Mouse (Mus musculus): ENCODE measurements around the gene Adgrb2. TPM values are rescaled to one million over a fixed set of nuclear protein-coding genes. Genes with fewer than 3 reads are reported as not detected.
A peak's percentile ranks its signal among the peaks of the same experiment; 100 is the strongest.

The Adgrb2 gene
- total RNA-seq, 1 experiment, result 19.5 TPM

- H3K27ac ChIP-seq (ENCODE audit: insufficient read depth, low read depth, low read length, poor library complexity, severe bottlenecking), result no peak overlapping the region
- peaks cover 6 to 39% of the 10 kb centered on the region in 2 experiments for H3K4me1 ChIP-seq (ENCODE audit: control insufficient read depth in 2 of 2, insufficient read depth in 2 of 2, low read length in 2 of 2, poor library complexity in 1 of 2)
- no peak for DNase-seq (ENCODE audit: low read depth, low spot score)
These were observed 546 bp downstream of the Adgrb2 start for GRCm38 (mm10) chr4:129985161-129985670.

DNA sequence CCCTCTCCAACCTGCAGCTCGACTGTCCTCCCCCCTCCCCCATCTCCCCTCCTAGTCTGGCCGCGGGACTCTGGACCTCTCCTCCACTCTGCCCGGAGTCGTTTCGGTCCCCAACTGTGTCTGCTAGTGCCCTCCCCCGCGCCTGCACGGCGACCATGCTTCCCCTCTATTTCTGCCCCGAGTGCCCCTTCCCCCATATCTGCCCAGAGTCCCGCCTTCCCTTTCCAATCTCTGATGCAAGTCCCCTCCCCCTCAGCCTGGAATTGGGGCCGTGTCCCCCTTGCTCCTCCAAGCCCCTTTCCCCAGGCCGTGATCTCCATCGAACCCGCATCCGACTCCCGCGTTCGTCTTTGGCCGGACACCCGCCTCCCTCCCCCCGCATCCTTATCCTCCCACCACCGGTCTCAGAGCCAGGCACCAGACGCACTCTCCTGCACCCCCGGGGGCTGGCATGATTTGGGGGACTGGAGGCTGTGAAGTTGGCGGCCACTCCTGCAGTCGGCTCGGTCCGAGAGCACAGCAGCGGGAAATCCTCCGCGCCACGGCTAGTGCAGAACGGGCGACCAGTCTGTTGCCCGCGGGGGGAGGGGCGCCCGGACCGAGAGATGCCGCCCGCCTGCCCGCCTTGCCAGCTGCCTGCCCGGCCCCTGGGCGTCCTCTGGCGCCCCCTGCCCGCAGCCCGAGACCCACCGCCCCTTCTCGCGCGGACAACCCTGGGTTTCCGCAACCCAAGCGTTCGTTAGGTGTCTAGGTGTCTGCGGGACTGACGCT lies 1.2 kb downstream of the Adgrb2 start:
- TF ChIP-seq ZNF384 (IDR thresholded peaks at IDR 0.05; ENCODE audit: low read depth, low read length), result no peak
- no peak for TF ChIP-seq ZC3H11A (IDR thresholded peaks at IDR 0.05; ENCODE audit: borderline replicate concordance, low read depth, low read length)
- TF ChIP-seq MAFK (IDR thresholded peaks at IDR 0.05; ENCODE audit: insufficient read depth, low read depth, low read length), result no peak
- no peak for TF ChIP-seq HCFC1 (IDR thresholded peaks at IDR 0.05; ENCODE audit: borderline replicate concordance, insufficient read depth, low read length)
- TF ChIP-seq CHD2 (IDR thresholded peaks at IDR 0.05; ENCODE audit: low read depth, low read length), result no peak
- Histone ChIP-seq H3K9ac (ENCODE audit: insufficient read depth, low read depth, low read length, poor library complexity, severe bottlenecking) (peak overlapping the region; percentile 68), H3K9me3 (ENCODE audit: control insufficient read depth, insufficient read depth, low read depth, low read length) (no peaks in the 10 kb centered on the region), H3K4me1 (ENCODE audit: control insufficient read depth in 2 of 2, insufficient read depth in 2 of 2, low read length in 2 of 2, poor library complexity in 1 of 2) (peaks cover 6 to 34% of the 10 kb centered on the region in 2 experiments), H3K36me3 (ENCODE audit: control insufficient read depth, insufficient read depth, low read length, poor library complexity, severe bottlenecking) (no peaks in the 10 kb centered on the region), H3K27ac (ENCODE audit: insufficient read depth, low read depth, low read length, poor library complexity, severe bottlenecking) (no peak overlapping the region), H3K4me3 (ENCODE audit: insufficient read depth in 1 of 2, low read depth in 1 of 2, low read length in 2 of 2, poor library complexity in 1 of 2, severe bottlenecking in 1 of 2) (peak overlapping the region; percentile 75 to 82)
- in situ Hi-C loops (cut with MboI; ENCODE audit: low sequenced_read_pairs in 2 of 2, unreplicated experiment in 2 of 2), result no loop called here
- no peak for DNase-seq (ENCODE audit: low read depth, low spot score)

More at GRCm38 (mm10) chr4:129985161-129985670, 546 bp downstream of the Adgrb2 start:
- Histone ChIP-seq H3K4me3 (ENCODE audit: insufficient read depth in 1 of 2, low read depth in 1 of 2, low read length in 2 of 2, poor library complexity in 1 of 2, severe bottlenecking in 1 of 2) (peak overlapping the region; percentile 75 to 82), H3K36me3 (ENCODE audit: control insufficient read depth, insufficient read depth, low read length, poor library complexity, severe bottlenecking) (no peaks in the 10 kb centered on the region), H3K9ac (ENCODE audit: insufficient read depth, low read depth, low read length, poor library complexity, severe bottlenecking) (peak overlapping the region; percentile 68), H3K9me3 (ENCODE audit: control insufficient read depth, insufficient read depth, low read depth, low read length) (no peaks in the 10 kb centered on the region)
- in situ Hi-C loops (cut with MboI; ENCODE audit: low sequenced_read_pairs in 2 of 2, unreplicated experiment in 2 of 2), result no loop called here
- TF ChIP-seq HCFC1 (IDR thresholded peaks at IDR 0.05; ENCODE audit: borderline replicate concordance, insufficient read depth, low read length) (no peak), MAFK (IDR thresholded peaks at IDR 0.05; ENCODE audit: insufficient read depth, low read depth, low read length) (no peak), ZC3H11A (IDR thresholded peaks at IDR 0.05; ENCODE audit: borderline replicate concordance, low read depth, low read length) (no peak), CHD2 (IDR thresholded peaks at IDR 0.05; ENCODE audit: low read depth, low read length) (no peak), ZNF384 (IDR thresholded peaks at IDR 0.05; ENCODE audit: low read depth, low read length) (no peak)

DNA sequence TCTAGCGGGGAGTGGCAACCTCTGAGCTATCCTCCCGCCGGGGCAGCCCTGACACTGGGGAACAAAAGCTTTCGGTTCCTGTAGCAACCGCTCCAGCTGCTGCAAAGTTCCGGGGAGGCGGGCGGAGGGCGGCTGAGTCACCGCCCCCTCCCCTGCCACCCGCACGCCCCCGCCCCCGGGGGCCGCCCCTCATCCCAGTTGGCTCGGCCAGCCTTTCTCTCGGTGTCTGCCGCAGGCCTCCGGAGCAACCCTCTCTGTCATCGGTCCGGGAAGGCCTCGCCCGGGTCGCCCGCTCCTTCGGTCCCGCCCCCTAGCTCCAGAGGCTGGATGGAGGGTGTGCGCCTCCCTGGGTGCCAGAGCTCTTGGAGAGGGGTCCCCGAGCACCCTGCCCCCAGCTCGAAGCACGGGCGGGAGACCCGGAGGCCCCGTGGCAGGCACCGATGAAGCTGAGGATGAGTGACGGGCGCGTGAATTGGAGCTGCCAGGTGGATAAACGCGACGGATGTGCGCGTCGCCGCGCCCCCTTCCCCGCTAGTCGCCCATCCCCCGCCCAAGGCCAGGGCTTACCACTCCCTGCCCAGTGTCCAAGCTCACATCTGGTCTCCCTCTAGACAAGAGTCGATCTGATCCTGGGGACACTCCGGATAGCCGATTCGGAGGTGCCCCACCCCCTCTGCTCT lies 3.3 kb downstream of the Adgrb2 start:
- Histone ChIP-seq H3K9ac (ENCODE audit: insufficient read depth, low read depth, low read length, poor library complexity, severe bottlenecking) (no peak overlapping the region; the same call in 1 of the 2 replicates), H3K4me1 (ENCODE audit: control insufficient read depth in 2 of 2, insufficient read depth in 2 of 2, low read length in 2 of 2, poor library complexity in 1 of 2) (peaks cover 5 to 24% of the 10 kb centered on the region in 2 experiments), H3K27ac (ENCODE audit: insufficient read depth, low read depth, low read length, poor library complexity, severe bottlenecking) (no peak overlapping the region), H3K4me3 (ENCODE audit: insufficient read depth in 1 of 2, low read depth in 1 of 2, low read length in 2 of 2, poor library complexity in 1 of 2, severe bottlenecking in 1 of 2) (peak overlapping the region; percentile 60 to 61), H3K36me3 (ENCODE audit: control insufficient read depth, insufficient read depth, low read length, poor library complexity, severe bottlenecking) (no peaks in the 10 kb centered on the region), H3K9me3 (ENCODE audit: control insufficient read depth, insufficient read depth, low read depth, low read length) (no peaks in the 10 kb centered on the region)
- in situ Hi-C loops (cut with MboI; ENCODE audit: low sequenced_read_pairs in 2 of 2, unreplicated experiment in 2 of 2), result no loop called here
- DNase-seq (ENCODE audit: low read depth, low spot score), result no peak
- no peak for TF ChIP-seq HCFC1 (IDR thresholded peaks at IDR 0.05; ENCODE audit: borderline replicate concordance, insufficient read depth, low read length)
- TF ChIP-seq MAFK (IDR thresholded peaks at IDR 0.05; ENCODE audit: insufficient read depth, low read depth, low read length), result no peak
- TF ChIP-seq CHD2 (IDR thresholded peaks at IDR 0.05; ENCODE audit: low read depth, low read length), result no peak
- TF ChIP-seq ZC3H11A (IDR thresholded peaks at IDR 0.05; ENCODE audit: borderline replicate concordance, low read depth, low read length), result no peak
- TF ChIP-seq ZNF384 (IDR thresholded peaks at IDR 0.05; ENCODE audit: low read depth, low read length), result no peak

DNA sequence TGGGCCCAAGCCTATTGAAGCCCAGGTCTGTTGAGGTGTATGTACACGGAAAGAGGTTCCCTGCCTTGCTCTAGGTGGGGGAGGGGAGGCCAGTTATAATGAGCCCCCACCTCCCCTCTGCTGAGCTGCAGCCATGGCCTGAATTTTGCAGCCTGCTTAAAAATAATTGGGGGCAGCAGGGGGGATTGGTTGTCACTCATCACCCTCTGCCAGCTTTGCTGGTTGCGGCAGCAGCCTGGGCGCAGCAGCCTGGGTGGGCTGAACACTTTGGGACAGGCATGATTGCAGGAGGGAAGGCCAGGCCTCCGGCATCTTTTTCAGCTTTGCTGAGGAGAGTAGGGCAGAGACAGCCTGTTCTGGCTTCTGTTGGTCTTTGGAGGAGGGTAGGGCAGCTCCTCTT lies 5.3 kb downstream of the Adgrb2 start:
- no peaks in the 10 kb centered on the region for H3K9me3 ChIP-seq (ENCODE audit: control insufficient read depth, insufficient read depth, low read depth, low read length)
- no peaks in the 10 kb centered on the region for H3K36me3 ChIP-seq (ENCODE audit: control insufficient read depth, insufficient read depth, low read length, poor library complexity, severe bottlenecking)
- no peak for TF ChIP-seq MAFK (IDR thresholded peaks at IDR 0.05; ENCODE audit: insufficient read depth, low read depth, low read length)
- no peak for TF ChIP-seq HCFC1 (IDR thresholded peaks at IDR 0.05; ENCODE audit: borderline replicate concordance, insufficient read depth, low read length)
- no peak for TF ChIP-seq ZC3H11A (IDR thresholded peaks at IDR 0.05; ENCODE audit: borderline replicate concordance, low read depth, low read length)
- no peak for TF ChIP-seq ZNF384 (IDR thresholded peaks at IDR 0.05; ENCODE audit: low read depth, low read length)
- no peak for TF ChIP-seq CHD2 (IDR thresholded peaks at IDR 0.05; ENCODE audit: low read depth, low read length)
- DNase-seq (ENCODE audit: low read depth, low spot score), result no peak
- no peak overlapping the region for H3K4me3 ChIP-seq (ENCODE audit: insufficient read depth in 1 of 2, low read depth in 1 of 2, low read length in 2 of 2, poor library complexity in 1 of 2, severe bottlenecking in 1 of 2)
- no peak overlapping the region for H3K27ac ChIP-seq (ENCODE audit: insufficient read depth, low read depth, low read length, poor library complexity, severe bottlenecking)
- H3K9ac ChIP-seq (ENCODE audit: insufficient read depth, low read depth, low read length, poor library complexity, severe bottlenecking), result no peak overlapping the region
- in situ Hi-C loops (cut with MboI; ENCODE audit: low sequenced_read_pairs in 2 of 2, unreplicated experiment in 2 of 2), result no loop called here
- peaks cover 2 to 15% of the 10 kb centered on the region in 2 experiments; a peak in 1 of 4 replicates for H3K4me1 ChIP-seq (ENCODE audit: control insufficient read depth in 2 of 2, insufficient read depth in 2 of 2, low read length in 2 of 2, poor library complexity in 1 of 2)
